ENCODE assay signal across 25 mouse cellular contexts in genomic region chr2:117337902-117338301, GRCm38 (mm10). TPM values are rescaled to one million over a fixed set of nuclear protein-coding genes. Genes with fewer than 3 reads are reported as not detected.
A peak's percentile ranks its signal among the peaks of the same experiment; 100 is the strongest.
DNase-seq lines count a peak whose midpoint lies in the region; TF ChIP-seq lines count a peak whose summit lies in the region.
"Had no signal": no experiment of that assay in that cellular context is flagged by ENCODE, and none has a peak within 500 bp of the region (broad histone marks: within the 10 kb centered on the region; RNA-seq: fewer than 3 reads in every experiment).

No protein-coding gene starts in this region.

- no peak overlapping the region for H3K27ac ChIP-seq in forebrain, embryonic 10.5 days
- H3K27ac ChIP-seq: embryonic facial prominence, embryonic 12.5 days; forebrain, embryonic 12.5 days; heart, embryonic 13.5 days; hindbrain, embryonic 12.5 days; kidney, embryonic 15.5 days; limb, embryonic 15.5 days had no signal

- H3K27me3 ChIP-seq in E14TG2a.4 (ENCODE audit: insufficient read depth, low read length): peaks cover 41% of the 10 kb centered on the region
- peaks cover 29% of the 10 kb centered on the region for H3K27me3 ChIP-seq in forebrain, embryonic 10.5 days (ENCODE audit: poor library complexity, severe bottlenecking)
- H3K27me3 ChIP-seq: CH12.LX had no signal

- H3K9me3 ChIP-seq in E14TG2a.4 (ENCODE audit: low read length): no peaks in the 10 kb centered on the region
- H3K9me3 ChIP-seq in forebrain, embryonic 10.5 days: no peaks in the 10 kb centered on the region
- H3K9me3 ChIP-seq: embryonic facial prominence, embryonic 12.5 days; forebrain, embryonic 12.5 days; heart, embryonic 13.5 days; hindbrain, embryonic 12.5 days; kidney, embryonic 15.5 days; limb, embryonic 15.5 days had no signal

- WGBS in forebrain, embryonic 10.5 days: 96% methylated on average over 7 of the region's 7 CpGs

- no peak for TF ChIP-seq CTCF in E14TG2a.4 (conservative IDR thresholded peaks at IDR 0.05; ENCODE audit: low read length)

- H3K4me3 ChIP-seq in E14TG2a.4 (replicated peaks; ENCODE audit: low read length): peak overlapping the region; percentile 52
- H3K4me3 ChIP-seq in forebrain, embryonic 10.5 days: no peak overlapping the region
- H3K4me3 ChIP-seq: embryonic facial prominence, embryonic 12.5 days; forebrain, embryonic 12.5 days; heart, embryonic 13.5 days; hindbrain, embryonic 12.5 days; kidney, embryonic 15.5 days; limb, embryonic 15.5 days had no signal

- DNase-seq in frontal cortex, adult 2 months (ENCODE audit: extremely low spot score in 1 of 2, low spot score in 1 of 2): peak; percentile 66 to 67
- DNase-seq in frontal cortex, postnatal 14 days (ENCODE audit: low spot score in 2 of 2): no peak
- DNase-seq in right cerebral cortex, adult 2 months (ENCODE audit: low spot score in 2 of 2): peak; percentile 51 to 54
- no peak for DNase-seq in right cerebral cortex, postnatal 25 days
- DNase-seq in induced T-regulatory cell, adult 2 months (ENCODE audit: low read depth): peak; percentile 43
- DNase-seq in forebrain, embryonic 10.5 days (ENCODE audit: extremely low spot score, low spot score): no peak
- DNase-seq: adrenal gland, adult 2 months; cerebellum, adult 18-20 months; cerebellum, postnatal 14 days; gastrocnemius, postnatal 25 days; heart, adult 18-20 months; kidney, adult 11 months; kidney, postnatal 36 days; lung, postnatal 4 days; midbrain, embryonic 14.5 days; retina, postnatal 1 day; thymus, adult 18-20 months had no signal

- peaks cover 54% of the 10 kb centered on the region for H3K4me1 ChIP-seq in E14TG2a.4 (replicated peaks; ENCODE audit: low read depth, low read length)
- H3K4me1 ChIP-seq in forebrain, embryonic 10.5 days: peaks cover 30% of the 10 kb centered on the region

- no peaks in the 10 kb centered on the region for H3K36me3 ChIP-seq in E14TG2a.4 (ENCODE audit: insufficient read depth, low read length)
- H3K36me3 ChIP-seq in forebrain, embryonic 10.5 days (replicated peaks): no peaks in the 10 kb centered on the region
- H3K36me3 ChIP-seq: embryonic facial prominence, embryonic 12.5 days; forebrain, embryonic 12.5 days; heart, embryonic 13.5 days; hindbrain, embryonic 12.5 days; kidney, embryonic 15.5 days; limb, embryonic 15.5 days had no signal

RNA-seq across cellular contexts. Expression of gene Rasgrp1, which starts 4.9 kb away (rescaled TPM):
- polyA plus RNA-seq in frontal cortex, adult 2 months (2012; rRNA removed): 191 and 194 TPM in 2 replicates
- polyA plus RNA-seq in forebrain, embryonic 10.5 days (2016; fragmentation: Nextera tagmentation; extraction: Ambion mirVana): 3.6 and 4.8 TPM in 2 replicates

Comparison
In these comparisons a context has a peak if more than half of its experiments do, and no peak if none do; other contexts are left out.
1. DNase-seq: peak in frontal cortex, adult 2 months (2 of 2), right cerebral cortex, adult 2 months (2 of 2) and induced T-regulatory cell, adult 2 months (single experiment); none in frontal cortex, postnatal 14 days (0 of 2), right cerebral cortex, postnatal 25 days (single experiment) and forebrain, embryonic 10.5 days (single experiment).
2. RNA of gene Rasgrp1, which starts 4.9 kb away (polyA plus RNA-seq): 191 to 194 TPM in frontal cortex, adult 2 months; 3.6 to 4.8 TPM in forebrain, embryonic 10.5 days; every median in the first group is over 10 times any median in the second.